Mouse (Mus musculus) monocyte, adult 59 days (primary cell): ENCODE measurements around the gene Lpcat4. TPM values are rescaled to one million over a fixed set of nuclear protein-coding genes. Genes with fewer than 3 reads are reported as not detected.

Experiments used
- total RNA-seq, 2 experiments: library from RNA; stranded (reverse); gene quantifications; one replicate each; pipeline ENCODE4 v1.2.4; 2023

The Lpcat4 gene
- total RNA-seq, result 10 to 100 TPM; 79.3 to 79.9 TPM

GRCm38 (mm10) chr2:112239212-112239934 is at the start of gene Lpcat4:
Gene Lpcat4, plus strand, starts transcription at chr2:112239468.

GRCm38 (mm10) chr2:112259241-112259962 is 20.1 kb downstream of the Lpcat4 start, which contains the start of gene Nutm1:
Gene Nutm1, minus strand, starts transcription at chr2:112259291.

GRCm38 (mm10) chr2:112261748-112262653 is 22.7 kb downstream of the Lpcat4 start, which contains the start of gene Nop10:
Gene Nop10, plus strand, starts transcription at chr2:112261926.

GRCm38 (mm10) chr2:112265448-112266241 is 26.4 kb downstream of the Lpcat4 start, which contains the start of gene Slc12a6:
Gene Slc12a6, plus strand, starts transcription at chr2:112265825.

GRCm38 (mm10) chr2:112266242-112266592 is 26.9 kb downstream of the Lpcat4 start, which contains the start of gene Gm21985:
Gene Gm21985, plus strand, starts transcription at chr2:112266314.

Other genes with a start within 250 kb of the Lpcat4 start
- not detected for gene Olfr1309, start 249.2 kb upstream of the Lpcat4 start, total RNA-seq
- gene Olfr1310, start 226.8 kb upstream of the Lpcat4 start, total RNA-seq, result not detected
- gene Olfr1311, start 215.1 kb upstream of the Lpcat4 start, total RNA-seq, result not detected
- not detected for gene Olfr1312, start 189.2 kb upstream of the Lpcat4 start, total RNA-seq
- gene Olfr1313, start 161.6 kb upstream of the Lpcat4 start, total RNA-seq, result not detected
- gene Olfr1314, start 142.7 kb upstream of the Lpcat4 start, total RNA-seq, result not detected
- gene Olfr1315-ps1, start 124.0 kb upstream of the Lpcat4 start, total RNA-seq, result not detected
- not detected for gene Olfr1316, start 104.5 kb upstream of the Lpcat4 start, total RNA-seq
- not detected for gene Olfr1317, start 99.1 kb upstream of the Lpcat4 start, total RNA-seq
- gene Olfr1318, start 85.3 kb upstream of the Lpcat4 start, total RNA-seq, result not detected
- not detected for gene Nutm1, start 19.8 kb downstream of the Lpcat4 start, total RNA-seq
- 10 to 100 TPM; 48.3 to 50.6 TPM for gene Nop10, start 22.5 kb downstream of the Lpcat4 start, total RNA-seq
- 100 to 1,000 TPM; 233 to 238 TPM for gene Slc12a6, start 26.4 kb downstream of the Lpcat4 start, total RNA-seq
- not detected for gene Gm21985, start 26.8 kb downstream of the Lpcat4 start, total RNA-seq
- 10 to 100 TPM; 24.0 to 27.2 TPM for gene Emc4, start 128.6 kb downstream of the Lpcat4 start, total RNA-seq
- 10 to 100 TPM in 1 of 2 experiments, 1 to 10 TPM in 1; 9.8 to 10.3 TPM for gene Katnbl1, start 139.7 kb downstream of the Lpcat4 start, total RNA-seq
- gene Emc7, start 215.5 kb downstream of the Lpcat4 start, total RNA-seq, result 10 to 100 TPM; 13.8 to 15.0 TPM
- not detected for gene Chrm5, start 241.3 kb downstream of the Lpcat4 start, total RNA-seq